Mouse (Mus musculus) limb, embryonic 14.5 days (tissue): ENCODE data around the gene Gm6993. TPM values are rescaled to one million over a fixed set of nuclear protein-coding genes. Genes with fewer than 3 reads are reported as not detected.

Source experiments
- ATAC-seq: fragments of 200-750 bp; cut with Nextera tagmentation; 2 replicates; pipeline ENCODE4 v1.8.0; 2017; ENCODE audit warnings: low read depth, moderate number of reproducible peaks, moderate TSS enrichment; ENCODE audit not compliant: low FRiP score
- DNase-seq: peaks from one replicate; pipeline ENCODE4 v3.0.0-alpha.2; 2015; ENCODE audit warnings: low spot score
- H3K27ac ChIP-seq: fragments of 300-500 bp; sonication (generic); replicated peaks from 2 replicates; pipeline ENCODE4 v1.5.1; 2014; ENCODE audit warnings: low read depth, mild to moderate bottlenecking, low read length, moderate library complexity, mixed read lengths
- H3K27me3 ChIP-seq: fragments of 300-500 bp; sonication (generic); 2 replicates; pipeline ENCODE4 v1.6.1; 2014; ENCODE audit warnings: low read length, mixed read lengths; ENCODE audit not compliant: control insufficient read depth, insufficient read depth
- H3K36me3 ChIP-seq: fragments of 300-500 bp; sonication (generic); 2 replicates; pipeline ENCODE4 v1.6.1; 2014; ENCODE audit warnings: mild to moderate bottlenecking, low read length, moderate library complexity, mixed read lengths; ENCODE audit not compliant: control insufficient read depth, insufficient read depth
- H3K4me1 ChIP-seq: fragments of 300-500 bp; sonication (generic); 2 replicates; pipeline ENCODE4 v1.6.1; 2014; ENCODE audit warnings: antibody characterized with exemption, low read length, mixed read lengths; ENCODE audit not compliant: control insufficient read depth, insufficient read depth
- H3K4me2 ChIP-seq: fragments of 300-500 bp; sonication (generic); replicated peaks from 2 replicates; pipeline ENCODE4 v1.6.1; 2014; ENCODE audit warnings: low read depth, mild to moderate bottlenecking, low read length, moderate library complexity; ENCODE audit not compliant: severe bottlenecking
- H3K4me3 ChIP-seq: fragments of 300-500 bp; sonication (generic); replicated peaks from 2 replicates; pipeline ENCODE4 v1.5.1; 2014; ENCODE audit warnings: low read length
- H3K9ac ChIP-seq: fragments of 300-500 bp; sonication (generic); 2 replicates; pipeline ENCODE4 v1.6.1; 2014; ENCODE audit warnings: mild to moderate bottlenecking, low read depth, low read length, moderate library complexity; ENCODE audit not compliant: severe bottlenecking
- H3K9me3 ChIP-seq: fragments of 300-500 bp; sonication (generic); 2 replicates; pipeline ENCODE4 v1.6.1; 2016; ENCODE audit warnings: low read length; ENCODE audit not compliant: control insufficient read depth
- POLR2A ChIP-seq: fragments of 200-500 bp; IDR thresholded peaks from 2 replicates; pipeline ENCODE4 v1.8.0; 2012; ENCODE audit warnings: inconsistent platforms, mild to moderate bottlenecking, moderate library complexity, borderline replicate concordance; ENCODE audit not compliant: insufficient read depth, insufficient read length; ENCODE audit errors: extremely low read depth
- WGBS: fragments of 180-500 bp; shearing (Covaris S2); extraction: QIAGEN DNeasy Blood & Tissue Kit; methylation state at CpG from one replicate; pipeline ENCODE4 v1.1.7; 2014; 5-methylcytosine and 5-hydroxymethylcytosine counted together
- polyA plus RNA-seq, 2 experiments: library from polyadenylated mRNA; depleted of rRNA in 1 of 2; stranded (reverse) in 1 of 2; unstranded in 1 of 2; fragments of >200 nt; fragmentation: Nextera tagmentation in 1 of 2; extraction: Ambion mirVana in 1 of 2; gene quantifications; 2 replicates each; pipeline versions ENCODE4 v1.2.1 to v1.2.3; 2012 to 2014

The Gm6993 gene
- polyA plus RNA-seq, 2 experiments: not detected

DNA sequence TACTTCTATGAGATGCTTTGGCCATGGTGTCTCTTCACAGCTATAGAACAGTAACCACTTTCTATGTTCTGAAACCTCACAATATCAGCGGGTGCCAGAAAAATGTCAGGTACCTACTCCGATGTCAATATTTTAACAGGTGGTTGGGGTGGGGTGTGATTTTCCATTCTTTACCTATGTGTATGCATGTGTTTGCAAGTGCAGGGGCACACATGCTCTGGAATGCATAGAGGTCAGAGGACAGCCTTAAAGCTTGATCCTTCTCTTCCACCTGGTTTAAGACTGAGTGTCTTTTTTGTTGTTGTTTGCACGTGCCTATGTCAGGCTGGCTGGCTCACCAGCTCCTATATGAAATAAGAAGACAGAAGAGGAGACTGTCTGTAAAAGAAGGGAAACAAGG lies 13.4 kb upstream of the Gm6993 start:
- no peak for TF ChIP-seq POLR2A
- ATAC-seq: no peak
- H3K27ac ChIP-seq: no peak overlapping the region
- H3K27me3 ChIP-seq: no peaks in the 10 kb centered on the region
- H3K9me3 ChIP-seq: no peaks in the 10 kb centered on the region
- no peak overlapping the region for H3K4me3 ChIP-seq
- H3K9ac ChIP-seq: no peak overlapping the region
- DNase-seq: no peak
- H3K4me1 ChIP-seq: peaks cover 2% of the 10 kb centered on the region; the same call in 1 of the 2 replicates
- no peak overlapping the region for H3K4me2 ChIP-seq
- no peaks in the 10 kb centered on the region for H3K36me3 ChIP-seq
- 78% methylated on average over 3 of the region's 3 CpGs for WGBS

DNA sequence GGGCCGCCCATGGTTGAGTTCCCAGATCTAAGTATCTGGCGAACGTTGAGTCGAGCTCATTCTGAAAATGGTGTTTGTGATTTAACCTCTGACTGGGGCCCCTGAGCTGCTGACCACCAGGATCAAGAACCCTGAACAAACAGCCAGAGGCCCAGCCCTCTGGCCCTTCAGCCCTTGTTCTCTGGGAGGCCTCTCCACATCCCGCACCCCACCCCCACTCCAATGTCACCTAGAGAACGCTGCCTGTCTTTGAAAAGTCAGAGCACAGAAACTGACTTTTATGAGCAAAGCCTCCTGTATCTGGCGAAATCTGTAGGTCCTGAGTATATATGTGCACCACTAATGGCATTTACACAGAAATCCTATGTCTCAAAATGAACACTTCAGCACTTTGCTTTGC lies 11.7 kb upstream of the Gm6993 start:
- no peak overlapping the region for H3K4me2 ChIP-seq
- no peak overlapping the region for H3K27ac ChIP-seq
- TF ChIP-seq POLR2A: no peak
- H3K27me3 ChIP-seq: no peaks in the 10 kb centered on the region
- peaks cover 4% of the 10 kb centered on the region for H3K4me1 ChIP-seq
- H3K9me3 ChIP-seq: no peaks in the 10 kb centered on the region
- 55% methylated on average over 7 of the region's 7 CpGs for WGBS
- no peak overlapping the region for H3K9ac ChIP-seq
- no peak overlapping the region for H3K4me3 ChIP-seq
- ATAC-seq (no peak), DNase-seq (no peak)
- no peaks in the 10 kb centered on the region for H3K36me3 ChIP-seq

DNA sequence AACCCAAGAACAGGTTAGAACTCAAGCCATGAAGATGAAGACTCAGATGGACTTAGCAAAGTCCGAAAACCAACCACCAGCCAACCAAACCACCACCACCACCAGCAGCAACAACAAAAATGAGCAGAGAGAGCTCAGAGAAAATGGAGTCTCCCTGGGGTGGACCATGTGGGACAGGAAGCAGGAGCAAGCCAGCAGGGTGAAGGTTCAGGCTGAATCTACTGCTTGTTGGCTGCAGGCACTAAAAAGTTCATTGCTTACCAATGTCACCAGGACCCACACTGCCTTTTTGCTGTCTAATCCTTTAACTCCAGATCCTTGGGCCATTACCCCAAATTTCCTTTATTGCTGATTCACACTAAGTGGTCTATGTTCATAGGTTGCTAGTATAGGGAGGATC lies 7.9 kb upstream of the Gm6993 start:
- no peaks in the 10 kb centered on the region for H3K27me3 ChIP-seq
- DNase-seq (no peak), ATAC-seq (no peak)
- no peak for TF ChIP-seq POLR2A
- H3K4me3 ChIP-seq: no peak overlapping the region
- H3K4me1 ChIP-seq: peaks cover 12% of the 10 kb centered on the region
- no peak overlapping the region for H3K9ac ChIP-seq
- no peak overlapping the region for H3K4me2 ChIP-seq
- no peaks in the 10 kb centered on the region for H3K9me3 ChIP-seq
- no peaks in the 10 kb centered on the region for H3K36me3 ChIP-seq
- WGBS: 96% methylated on average over 1 of the region's 1 CpGs
- H3K27ac ChIP-seq: no peak overlapping the region

DNA sequence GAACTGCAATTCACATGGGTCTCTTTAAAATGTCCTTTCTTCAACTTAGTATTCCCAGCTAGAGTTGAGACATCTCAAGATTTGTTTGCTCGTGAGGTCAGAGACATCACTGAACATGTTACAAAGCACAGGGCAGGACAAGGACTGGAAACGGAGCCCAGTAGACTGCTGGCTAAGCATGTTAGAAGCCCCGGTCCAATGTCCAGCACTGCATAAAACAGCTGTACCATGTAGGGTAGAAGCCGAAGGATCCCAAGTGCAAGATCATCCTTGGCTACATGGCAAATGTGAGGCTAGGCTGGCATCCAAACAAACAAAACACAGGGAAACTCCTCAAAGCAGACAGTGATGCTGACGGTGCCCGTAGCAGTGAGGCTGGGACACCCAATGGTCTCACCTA lies 5.6 kb upstream of the Gm6993 start:
- H3K9ac ChIP-seq: no peak overlapping the region
- peaks cover 12% of the 10 kb centered on the region for H3K4me1 ChIP-seq
- H3K4me3 ChIP-seq: no peak overlapping the region

DNA sequence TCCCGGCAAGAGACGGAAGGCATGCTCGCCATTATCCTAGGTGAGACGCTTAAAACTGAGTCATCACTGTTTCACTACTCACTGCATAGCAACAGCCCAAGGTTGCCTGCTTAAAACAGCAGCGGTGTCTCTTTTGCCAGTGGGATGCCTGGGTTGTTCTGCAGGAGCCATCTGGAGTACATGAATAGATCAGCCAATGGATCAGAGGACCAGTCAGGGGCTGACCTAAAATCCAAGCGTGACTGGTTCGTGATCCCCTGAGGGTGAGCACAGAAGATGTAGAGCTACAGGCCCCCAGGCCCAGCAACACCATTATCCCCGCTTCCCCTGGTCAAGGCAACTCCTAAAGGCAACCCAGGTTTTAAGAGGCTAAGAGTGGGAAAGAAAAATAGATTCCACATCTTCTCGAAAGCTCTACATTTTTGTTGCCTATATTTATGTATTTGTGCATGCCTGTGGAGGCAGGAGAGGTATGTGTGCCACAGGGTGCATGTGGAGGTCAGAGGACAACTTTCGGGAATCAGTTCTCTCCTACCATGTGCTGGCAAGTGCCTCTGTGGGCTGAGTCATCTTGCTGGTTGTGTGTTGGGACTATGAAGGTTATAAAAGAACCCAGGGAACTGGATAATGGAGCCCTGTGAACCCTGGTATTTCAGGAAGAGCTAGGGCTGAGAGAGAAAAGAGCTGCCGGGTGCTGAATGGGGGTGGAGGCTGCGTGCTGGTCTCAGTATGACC lies 3.5 kb upstream of the Gm6993 start:
- ATAC-seq: no peak
- Histone ChIP-seq H3K4me2 (peak overlapping the region; percentile 5; the same call in 1 of the 2 replicates), H3K27ac (no peak overlapping the region)

More for the DNA sequence above, 5.6 kb upstream of the Gm6993 start:
- no peak for TF ChIP-seq POLR2A
- Histone ChIP-seq H3K4me2 (no peak overlapping the region), H3K36me3 (no peaks in the 10 kb centered on the region), H3K9me3 (no peaks in the 10 kb centered on the region), H3K27ac (no peak overlapping the region), H3K27me3 (no peaks in the 10 kb centered on the region)
- 93% methylated on average over 6 of the region's 6 CpGs for WGBS
- DNase-seq (no peak), ATAC-seq (no peak)

More for the DNA sequence above, 3.5 kb upstream of the Gm6993 start:
- no peak overlapping the region for H3K4me3 ChIP-seq
- no peaks in the 10 kb centered on the region for H3K27me3 ChIP-seq
- no peak overlapping the region for H3K9ac ChIP-seq
- TF ChIP-seq POLR2A: no peak
- no peak for DNase-seq
- 50% methylated on average over 12 of the region's 12 CpGs for WGBS
- H3K4me1 ChIP-seq: peaks cover 12% of the 10 kb centered on the region
- H3K9me3 ChIP-seq: no peaks in the 10 kb centered on the region
- no peaks in the 10 kb centered on the region for H3K36me3 ChIP-seq
